Comparison of ENCODE assay signal across 23 mouse cellular contexts in the genomic region with DNA sequence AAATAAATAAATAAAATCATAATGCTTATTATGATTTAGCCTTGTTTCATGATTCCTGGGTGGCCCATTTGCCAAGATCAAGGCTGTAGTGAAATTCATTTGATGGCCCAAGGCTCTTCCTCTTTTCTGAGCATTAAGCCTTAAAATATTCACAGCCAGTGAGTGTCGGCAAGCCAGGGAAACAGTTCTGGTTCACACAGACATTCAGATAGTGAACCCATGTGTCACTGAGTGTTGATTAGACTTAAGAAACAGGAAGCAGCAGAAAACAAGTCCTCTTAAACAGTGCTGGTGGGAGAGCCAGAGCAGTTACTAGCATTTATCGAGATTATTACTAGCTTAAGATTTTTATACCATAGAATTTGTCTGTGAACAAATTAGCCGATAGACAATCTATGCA.
DNase-seq lines count a peak whose midpoint lies in the region; ATAC-seq and TF ChIP-seq lines count a peak whose summit lies in the region.
"Had no signal": no experiment of that assay in that cellular context is flagged by ENCODE, and none has a peak within 500 bp of the region (broad histone marks: within the 10 kb centered on the region; RNA-seq: fewer than 3 reads in every experiment).

No protein-coding gene starts in this region.

- DNase-seq in kidney, adult 2 months = peak; percentile 25
- DNase-seq in kidney, postnatal 4 days = no peak
- peak; percentile 35 for DNase-seq in A20 (ENCODE audit: low read depth, low spot score)
- no peak for DNase-seq in left cerebral cortex, postnatal 36 days (ENCODE audit: low spot score in 2 of 2)
- DNase-seq in left cerebral cortex, adult 9 months (ENCODE audit: low spot score in 2 of 2) = no peak
- no peak for DNase-seq in ovary, postnatal 14 days (ENCODE audit: low spot score)
- DNase-seq: adrenal gland, postnatal 14 days; cerebellum, adult 18-20 months; cerebellum, adult 9-11 months; cerebellum, postnatal 36 days; forebrain, postnatal 0 days; gastrocnemius, postnatal 14 days; heart, postnatal 4 days had no signal

- H3K27me3 ChIP-seq in kidney, adult 2 months (replicated peaks; ENCODE audit: control insufficient read depth, insufficient read depth, low read length) = no peaks in the 10 kb centered on the region
- H3K27me3 ChIP-seq: forebrain, embryonic 13.5 days; heart, embryonic 13.5 days; hindbrain, embryonic 13.5 days; Patski had no signal

- peak overlapping the region; percentile 93; the same call in 1 of the 2 replicates for H3K27ac ChIP-seq in kidney, adult 2 months (ENCODE audit: insufficient read depth, low read depth, low read length)
- H3K27ac ChIP-seq: embryonic facial prominence, embryonic 10.5 days; forebrain, embryonic 13.5 days; heart, embryonic 13.5 days; hindbrain, embryonic 13.5 days; hindbrain, postnatal 0 days had no signal

- H3K36me3 ChIP-seq in kidney, adult 2 months (ENCODE audit: control insufficient read depth, insufficient read depth, low read length) = no peaks in the 10 kb centered on the region
- H3K36me3 ChIP-seq: embryonic facial prominence, embryonic 10.5 days; G1E; heart, embryonic 13.5 days; hindbrain, embryonic 13.5 days had no signal

- intact Hi-C loops in left cerebral cortex, postnatal 36 days (cut with DNase I) = no loop called here

- H3K4me1 ChIP-seq in kidney, adult 2 months (ENCODE audit: control insufficient read depth, insufficient read depth, low read length) = peaks cover 14% of the 10 kb centered on the region; the same call in 1 of the 2 replicates
- H3K4me1 ChIP-seq: embryonic facial prominence, embryonic 10.5 days; forebrain, embryonic 13.5 days; hindbrain, embryonic 13.5 days had no signal

- H3K4me3 ChIP-seq in kidney, adult 2 months (ENCODE audit: insufficient read depth, low read depth, low read length) = no peak overlapping the region
- H3K4me3 ChIP-seq: embryonic facial prominence, embryonic 10.5 days; forebrain, embryonic 13.5 days; heart, embryonic 13.5 days; hindbrain, embryonic 13.5 days had no signal

- WGBS in kidney, adult 2 months = 77% methylated on average over 3 of the region's 3 CpGs

- TF ChIP-seq CTCF in kidney, adult 2 months (conservative IDR thresholded peaks at IDR 0.05; ENCODE audit: insufficient read depth, insufficient read length, low read depth, low read length) = no peak

- ATAC-seq in common myeloid progenitor, adult 5-6 weeks (replicated peaks; ENCODE audit: low read depth, poor library complexity, severe bottlenecking) = peak; percentile 98
- peak; percentile 93 for ATAC-seq in megakaryocyte progenitor cell, adult 5-6 weeks (replicated peaks; ENCODE audit: poor library complexity)
- ATAC-seq: activated CD4-positive, CD25-positive, alpha-beta regulatory T cell, adult 4 months; forebrain, embryonic 13.5 days; forebrain, postnatal 0 days; hindbrain, postnatal 0 days had no signal

- no peak for TF ChIP-seq POLR2A in kidney, adult 2 months (IDR thresholded peaks at IDR 0.05; ENCODE audit: low read depth, low read length)

Comparison
In these comparisons a context has a peak if more than half of its experiments do, and no peak if none do; other contexts are left out.
1. DNase-seq: peak in kidney, adult 2 months (single experiment) and A20 (single experiment); none in kidney, postnatal 4 days (0 of 2), left cerebral cortex, postnatal 36 days (0 of 2), left cerebral cortex, adult 9 months (0 of 2) and ovary, postnatal 14 days (single experiment).